Mouse (Mus musculus) midbrain, postnatal 0 days (tissue): ENCODE data around the gene Actr3. TPM values are rescaled to one million over a fixed set of nuclear protein-coding genes. Genes with fewer than 3 reads are reported as not detected.
"Not testable (repeated sequence)": the region's sequence is repeated elsewhere in the genome, so short reads cannot be mapped to it uniquely, and the experiment has no call there.

Source experiments
- ATAC-seq: fragments of 200-750 bp; cut with Nextera tagmentation; 2 replicates; pipeline ENCODE4 v1.8.0; 2017; ENCODE audit warnings: moderate number of reproducible peaks, mild to moderate bottlenecking, moderate TSS enrichment, moderate library complexity; ENCODE audit not compliant: low FRiP score
- DNase-seq: peaks from one replicate; pipeline ENCODE4 v3.0.0-alpha.2; 2015; ENCODE audit warnings: low spot score
- H3K27ac ChIP-seq: fragments of 300-500 bp; sonication (generic); 2 replicates; pipeline ENCODE4 v1.5.1; 2014; ENCODE audit warnings: low read depth, mild to moderate bottlenecking, low read length, mixed read lengths
- H3K27me3 ChIP-seq: fragments of 300-500 bp; sonication (generic); 2 replicates; pipeline ENCODE4 v1.6.1; 2014; ENCODE audit warnings: low read length, control low read depth, mixed read lengths; ENCODE audit not compliant: insufficient read depth
- H3K36me3 ChIP-seq: fragments of 300-500 bp; sonication (generic); 2 replicates; pipeline ENCODE4 v1.6.1; 2014; ENCODE audit warnings: low read length, control low read depth, mixed read lengths; ENCODE audit not compliant: insufficient read depth
- H3K4me1 ChIP-seq: fragments of 300-500 bp; sonication (generic); 2 replicates; pipeline ENCODE4 v1.6.1; 2014; ENCODE audit warnings: mild to moderate bottlenecking, control low read depth, antibody characterized with exemption, low read length, mixed read lengths; ENCODE audit not compliant: insufficient read depth
- H3K4me2 ChIP-seq: fragments of 300-500 bp; sonication (generic); 2 replicates; pipeline ENCODE4 v1.6.1; 2014; ENCODE audit warnings: low read depth, mild to moderate bottlenecking, low read length, mixed read lengths; ENCODE audit not compliant: poor library complexity, severe bottlenecking
- H3K4me3 ChIP-seq: fragments of 300-500 bp; sonication (generic); 2 replicates; pipeline ENCODE4 v1.5.1; 2014; ENCODE audit warnings: low read depth, mild to moderate bottlenecking, low read length, moderate library complexity
- H3K9ac ChIP-seq: fragments of 300-500 bp; sonication (generic); replicated peaks from 2 replicates; pipeline ENCODE4 v1.6.1; 2014; ENCODE audit warnings: mild to moderate bottlenecking, low read length, moderate library complexity, mixed read lengths; ENCODE audit not compliant: poor library complexity, severe bottlenecking
- H3K9me3 ChIP-seq: fragments of 300-500 bp; sonication (generic); 2 replicates; pipeline ENCODE4 v1.6.1; 2016; ENCODE audit warnings: low read length, control low read depth
- CTCF ChIP-seq: IDR thresholded peaks from 2 replicates; pipeline ENCODE4 v1.5.1; 2016; ENCODE audit warnings: antibody characterized with exemption, mild to moderate bottlenecking
- WGBS: fragments of 180-500 bp; shearing (Covaris S2); extraction: QIAGEN DNeasy Blood & Tissue Kit; methylation state at CpG from one replicate; pipeline ENCODE4 v1.1.7; 2014; 5-methylcytosine and 5-hydroxymethylcytosine counted together
- polyA plus RNA-seq: library from polyadenylated mRNA; unstranded; fragments of >200 nt; fragmentation: Nextera tagmentation; extraction: Ambion mirVana; gene quantifications from 2 replicates; pipeline ENCODE4 v1.2.1, GENCODE M21; 2015
- total RNA-seq: library from RNA; depleted of rRNA; stranded (reverse); fragments of >200 nt; gene quantifications from 2 replicates; pipeline ENCODE4 v1.2.3, GENCODE M21; 2014

Actr3 gene
- total and polyA plus RNA-seq, 2 experiments from 2014 or later: 179 to 201 TPM

DNA sequence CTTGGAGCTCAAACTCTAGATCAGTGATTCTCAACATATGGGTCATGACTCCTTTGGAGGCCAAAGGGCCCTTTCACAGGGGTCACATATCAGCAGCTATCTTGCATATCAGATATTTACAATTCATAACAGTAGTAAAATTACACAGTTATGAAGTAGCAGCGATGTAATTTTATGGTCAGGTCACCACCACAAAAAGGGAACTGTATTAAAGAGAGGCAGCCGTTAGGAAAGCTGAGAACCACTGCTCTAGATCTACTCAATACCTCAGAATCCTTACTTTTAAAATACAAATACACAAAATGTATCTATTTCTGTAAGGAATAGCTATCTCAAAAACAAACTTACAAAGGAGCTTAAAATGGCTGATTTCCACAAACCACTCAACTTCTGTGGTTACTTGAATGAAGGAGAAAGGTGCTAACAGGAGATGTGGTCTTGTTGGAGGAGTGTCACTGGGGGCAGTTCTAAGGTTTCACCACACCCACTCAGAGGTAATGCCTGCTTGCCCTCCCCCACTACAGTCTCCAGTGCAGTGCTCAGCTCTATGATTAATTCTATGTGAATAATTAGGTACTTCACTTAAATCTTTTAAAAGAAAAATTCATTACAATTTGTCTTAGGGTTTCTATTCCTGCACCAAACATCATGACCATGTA, 9.0 kb downstream of the Actr3 start:
- Histone ChIP-seq H3K4me3 (no peak overlapping the region), H3K27ac (no peak overlapping the region), H3K9me3 (no peaks in the 10 kb centered on the region), H3K36me3 (no peaks in the 10 kb centered on the region), H3K9ac (no peak overlapping the region), H3K4me2 (no peak overlapping the region), H3K27me3 (no peaks in the 10 kb centered on the region), H3K4me1 (0 out of 2 replicates have a peak, but pooled peaks cover 4% of the 10 kb centered on the region)
- WGBS: 84% methylated on average over 2 of the region's 2 CpGs
- no peak for TF ChIP-seq CTCF
- ATAC-seq (no peak), DNase-seq (no peak)

DNA sequence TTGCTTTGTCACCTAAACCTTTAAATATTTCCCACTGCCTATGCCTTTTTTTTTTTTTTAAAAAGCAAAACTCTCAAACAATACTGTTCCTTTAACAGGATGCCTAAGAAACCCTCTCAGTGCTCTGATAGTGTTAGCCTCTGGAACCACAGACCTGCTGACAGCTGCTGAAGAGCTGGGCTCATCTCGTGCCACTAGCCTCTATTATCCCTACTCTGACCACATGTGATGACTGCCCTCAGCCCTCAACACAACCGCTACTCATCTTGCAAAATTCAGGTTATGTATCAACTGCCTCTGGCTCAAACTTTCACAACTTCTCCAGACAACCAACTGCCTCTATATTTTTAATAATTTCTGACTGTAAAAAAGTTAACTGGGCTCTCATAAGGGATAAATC, 15.6 kb downstream of the Actr3 start:
- TF ChIP-seq CTCF: no peak
- H3K9ac ChIP-seq: no peak overlapping the region
- H3K27me3 ChIP-seq: no peaks in the 10 kb centered on the region
- H3K4me1 ChIP-seq: no peaks in the 10 kb centered on the region
- H3K4me2 ChIP-seq: no peak overlapping the region
- H3K9me3 ChIP-seq: no peaks in the 10 kb centered on the region
- WGBS: 66% methylated on average over 2 of the region's 2 CpGs
- ATAC-seq (no peak), DNase-seq (no peak)
- peaks cover 3% of the 10 kb centered on the region; the same call in 1 of the 2 replicates for H3K36me3 ChIP-seq
- H3K4me3 ChIP-seq: no peak overlapping the region
- no peak overlapping the region for H3K27ac ChIP-seq

DNA sequence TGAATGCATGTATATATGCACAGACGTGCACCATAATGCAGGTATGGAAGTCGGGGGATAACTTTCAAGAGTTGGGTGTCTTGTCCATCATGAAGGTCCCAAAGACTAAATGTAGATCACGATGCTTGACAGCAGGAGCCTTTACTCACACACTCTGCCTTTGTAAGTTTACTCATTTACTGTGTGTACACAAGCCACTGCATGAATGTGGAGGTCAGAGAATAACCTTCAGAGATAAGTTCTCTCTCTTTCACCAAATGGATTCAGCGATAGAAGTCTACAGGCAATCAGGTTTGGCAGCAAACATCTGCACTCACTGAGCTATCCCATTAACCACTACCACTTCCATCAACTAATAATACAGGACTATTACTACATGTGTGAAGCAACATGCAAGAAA, 16.8 kb downstream of the Actr3 start:
- Histone ChIP-seq H3K36me3 (peaks cover 6% of the 10 kb centered on the region; the same call in 1 of the 2 replicates), H3K4me2 (no peak overlapping the region), H3K27me3 (no peaks in the 10 kb centered on the region), H3K4me1 (no peaks in the 10 kb centered on the region), H3K27ac (no peak overlapping the region), H3K9me3 (no peaks in the 10 kb centered on the region), H3K4me3 (no peak overlapping the region), H3K9ac (no peak overlapping the region)
- 91% methylated on average over 4 of the region's 4 CpGs for WGBS
- no peak for TF ChIP-seq CTCF
- DNase-seq (no peak), ATAC-seq (no peak)

DNA sequence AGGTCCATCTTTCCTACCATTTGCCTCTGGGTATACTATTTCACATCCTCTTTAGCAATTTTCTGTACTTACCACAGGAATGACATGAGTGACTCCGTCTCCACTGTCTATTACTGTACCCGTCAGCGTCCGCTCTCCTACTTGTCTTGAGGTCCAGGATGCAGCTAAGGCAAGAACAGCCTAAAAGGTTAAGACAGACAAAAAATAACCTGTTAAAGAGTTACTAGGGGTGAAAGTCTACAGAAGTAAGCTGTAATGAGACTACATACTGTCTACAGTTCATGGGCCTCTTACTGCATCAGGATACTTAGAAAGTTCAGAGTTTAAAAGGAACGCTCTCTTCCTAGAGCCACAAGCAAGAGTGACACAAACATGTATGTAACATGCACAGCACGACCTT, 28.3 kb downstream of the Actr3 start:
- Histone ChIP-seq H3K36me3 (peaks cover 24% of the 10 kb centered on the region), H3K9ac (no peak overlapping the region), H3K27ac (no peak overlapping the region), H3K4me2 (no peak overlapping the region), H3K4me1 (no peaks in the 10 kb centered on the region), H3K27me3 (no peaks in the 10 kb centered on the region), H3K4me3 (no peak overlapping the region), H3K9me3 (no peaks in the 10 kb centered on the region)
- 97% methylated on average over 6 of the region's 6 CpGs for WGBS
- DNase-seq (no peak), ATAC-seq (no peak)
- no peak for TF ChIP-seq CTCF

DNA sequence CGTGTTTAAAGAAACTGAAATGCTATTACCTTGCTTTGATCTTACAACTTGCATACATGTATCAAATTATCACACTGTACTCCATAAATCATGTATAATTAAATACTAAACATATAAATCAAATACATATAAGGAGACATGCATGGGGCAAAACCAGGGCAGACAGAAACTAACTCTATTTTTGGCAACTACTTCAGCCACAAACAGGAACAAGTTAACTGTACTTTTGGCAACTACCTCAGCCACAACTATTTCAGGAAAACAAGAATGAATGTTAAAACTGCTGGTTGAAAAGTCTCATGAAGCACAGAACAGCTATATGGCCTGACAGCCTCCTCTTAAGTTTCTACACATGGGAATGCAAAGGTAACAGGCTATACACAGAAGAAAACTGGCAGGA, 40.1 kb downstream of the Actr3 start:
- Histone ChIP-seq H3K27ac (no peak overlapping the region), H3K9me3 (no peaks in the 10 kb centered on the region), H3K27me3 (no peaks in the 10 kb centered on the region), H3K36me3 (peaks cover 37% of the 10 kb centered on the region), H3K9ac (no peak overlapping the region), H3K4me3 (no peak overlapping the region), H3K4me1 (no peaks in the 10 kb centered on the region), H3K4me2 (no peak overlapping the region)
- no peak for TF ChIP-seq CTCF
- no peak for ATAC-seq
- DNase-seq: no peak
- WGBS: 93% methylated on average over 1 of the region's 1 CpGs

DNA sequence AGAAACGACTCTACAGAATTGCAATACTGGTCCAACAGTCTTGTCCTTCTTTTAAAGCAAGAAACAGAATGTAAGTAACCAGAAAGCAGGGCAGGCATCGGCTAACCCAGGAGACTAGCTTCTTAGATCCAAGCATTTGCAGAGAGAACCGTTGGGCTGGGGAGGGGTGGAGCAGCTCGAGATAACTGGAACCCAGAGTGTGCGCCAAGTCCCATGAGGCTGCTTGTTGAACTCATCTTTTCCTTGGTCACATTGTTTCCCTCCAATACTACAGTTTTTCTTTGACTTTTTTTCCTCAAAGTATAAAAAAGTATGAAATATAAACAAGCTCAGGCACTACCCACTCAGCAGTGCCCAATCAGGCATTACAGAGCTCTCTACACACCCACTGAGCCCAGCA, 42.2 kb downstream of the Actr3 start:
- 96% methylated on average over 4 of the region's 5 CpGs for WGBS
- H3K9me3 ChIP-seq: not testable (repeated sequence)

DNA sequence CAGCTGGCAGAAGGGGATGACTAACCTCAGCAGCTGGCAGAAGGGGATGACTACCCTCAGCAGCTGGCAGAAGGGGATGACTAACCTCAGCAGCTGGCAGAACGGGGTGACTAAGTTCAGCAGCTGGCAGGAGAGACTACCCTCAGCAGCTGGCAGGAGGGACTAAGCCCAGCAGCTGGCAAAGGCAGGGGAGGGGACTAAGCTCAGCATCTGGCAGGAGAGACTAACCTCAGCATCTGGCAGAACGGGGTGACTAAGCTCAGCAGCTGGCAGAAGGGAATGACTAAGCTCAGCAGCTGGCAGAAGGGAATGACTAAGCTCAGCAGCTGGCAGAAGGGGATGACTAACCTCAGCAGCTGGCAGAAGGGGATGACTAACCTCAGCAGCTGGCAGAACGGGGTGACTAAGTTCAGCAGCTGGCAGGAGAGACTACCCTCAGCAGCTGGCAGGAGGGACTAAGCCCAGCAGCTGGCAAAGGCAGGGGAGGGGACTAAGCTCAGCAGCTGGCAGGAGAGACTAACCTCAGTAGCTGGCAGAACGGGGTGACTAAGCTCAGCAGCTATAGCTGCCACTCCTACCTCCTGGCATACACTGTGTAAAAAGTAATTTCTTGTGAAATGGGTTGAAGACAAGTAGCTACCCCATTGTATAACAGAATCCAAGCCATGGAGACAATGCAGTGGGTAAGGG, 45.3 kb downstream of the Actr3 start:
- not testable (repeated sequence) for H3K27ac ChIP-seq, H3K4me1 ChIP-seq, H3K27me3 ChIP-seq, ATAC-seq, H3K9me3 ChIP-seq, H3K9ac ChIP-seq, H3K4me3 ChIP-seq, DNase-seq, H3K4me2 ChIP-seq
- WGBS: 93% methylated on average over 4 of the region's 4 CpGs
- peaks cover 10% of the 10 kb centered on the region; the same call in 1 of the 2 replicates for H3K36me3 ChIP-seq

More for the DNA sequence above, 42.2 kb downstream of the Actr3 start:
- not testable (repeated sequence) for H3K27me3 ChIP-seq, DNase-seq, H3K4me2 ChIP-seq, H3K4me1 ChIP-seq, ATAC-seq, H3K4me3 ChIP-seq, H3K27ac ChIP-seq, H3K9ac ChIP-seq
- H3K36me3 ChIP-seq: peaks cover 29% of the 10 kb centered on the region

DNA sequence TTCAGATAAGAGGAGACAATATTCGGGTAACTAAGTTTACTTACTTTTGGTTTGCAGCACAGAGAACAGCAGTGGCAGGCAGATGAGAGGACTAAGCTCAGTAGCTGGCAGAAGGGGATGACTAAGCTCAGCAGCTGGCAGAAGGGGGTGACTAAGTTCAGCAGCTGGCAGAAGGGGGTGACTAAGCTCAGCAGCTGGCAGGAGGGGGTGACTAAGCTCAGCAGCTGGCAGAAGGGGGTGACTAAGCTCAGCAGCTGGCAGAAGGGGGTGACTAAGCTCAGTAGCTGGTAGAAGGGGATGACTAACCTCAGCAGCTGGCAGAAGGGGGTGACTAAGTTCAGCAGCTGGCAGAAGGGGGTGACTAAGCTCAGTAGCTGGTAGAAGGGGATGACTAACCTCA, 45.9 kb downstream of the Actr3 start:
- H3K4me3 ChIP-seq, H3K27ac ChIP-seq, H3K9me3 ChIP-seq, H3K9ac ChIP-seq, ATAC-seq, H3K4me2 ChIP-seq, H3K36me3 ChIP-seq, DNase-seq, H3K27me3 ChIP-seq, H3K4me1 ChIP-seq: not testable (repeated sequence)
- 86% methylated on average over 1 of the region's 1 CpGs for WGBS
